Comparison of ENCODE assay signal across 20 mouse cellular contexts in genomic region chr13:102578811-102579210, GRCm38 (mm10).
A peak's percentile ranks its signal among the peaks of the same experiment; 100 is the strongest.
DNase-seq lines count a peak whose midpoint lies in the region; ATAC-seq and TF ChIP-seq lines count a peak whose summit lies in the region.
"Had no signal": no experiment of that assay in that cellular context is flagged by ENCODE, and none has a peak within 500 bp of the region (broad histone marks: within the 10 kb centered on the region; RNA-seq: fewer than 3 reads in every experiment).

No protein-coding gene starts in this region.

- H3K4me3 ChIP-seq in lung, embryonic 16.5 days (ENCODE audit: low read length): no peak overlapping the region
- no peak overlapping the region for H3K4me3 ChIP-seq in midbrain, postnatal 0 days (ENCODE audit: low read depth, low read length)
- H3K4me3 ChIP-seq in hindbrain, embryonic 14.5 days (replicated peaks; ENCODE audit: low read length): no peak overlapping the region
- H3K4me3 ChIP-seq: embryonic facial prominence, embryonic 13.5 days; forebrain, embryonic 10.5 days; heart, embryonic 12.5 days; layer of hippocampus, adult 2 months; midbrain, embryonic 15.5 days had no signal

- H3K4me1 ChIP-seq in lung, embryonic 16.5 days (replicated peaks; ENCODE audit: control insufficient read depth, insufficient read depth, low read length): peaks cover 2% of the 10 kb centered on the region
- H3K4me1 ChIP-seq in midbrain, postnatal 0 days (ENCODE audit: insufficient read depth, low read length): no peaks in the 10 kb centered on the region
- H3K4me1 ChIP-seq in hindbrain, embryonic 14.5 days (replicated peaks; ENCODE audit: control insufficient read depth, insufficient read depth, low read length): no peaks in the 10 kb centered on the region
- H3K4me1 ChIP-seq: heart, embryonic 12.5 days; midbrain, embryonic 15.5 days had no signal

- no peak for DNase-seq in frontal cortex, postnatal 14 days (ENCODE audit: low spot score in 2 of 2)
- DNase-seq in lung, postnatal 36 days: no peak
- peak; percentile 20 to 52 for DNase-seq in adrenal gland, postnatal 36 days
- DNase-seq in large intestine, adult 2 months (ENCODE audit: low read depth, low spot score): peak; percentile 45
- DNase-seq in midbrain, postnatal 0 days (ENCODE audit: low spot score): no peak
- DNase-seq in hindbrain, embryonic 14.5 days (ENCODE audit: low spot score): no peak
- DNase-seq: B cell, adult 2 months; cerebellum, adult 8-10 months; gastrocnemius, postnatal 10 days; heart, postnatal 36 days; lung, embryonic 14.5 days; retina, postnatal 1 day had no signal

- no peak overlapping the region for H3K27ac ChIP-seq in lung, embryonic 16.5 days (ENCODE audit: low read length)
- no peak overlapping the region for H3K27ac ChIP-seq in midbrain, postnatal 0 days (ENCODE audit: low read depth, low read length)
- H3K27ac ChIP-seq in hindbrain, embryonic 14.5 days: no peak overlapping the region
- H3K27ac ChIP-seq: embryonic facial prominence, embryonic 13.5 days; forebrain, embryonic 10.5 days; layer of hippocampus, adult 2 months; midbrain, embryonic 15.5 days had no signal

- H3K4me2 ChIP-seq in lung, embryonic 16.5 days (ENCODE audit: low read depth, low read length): no peak overlapping the region
- no peak overlapping the region for H3K4me2 ChIP-seq in midbrain, postnatal 0 days (ENCODE audit: low read depth, low read length, poor library complexity, severe bottlenecking)
- H3K4me2 ChIP-seq in hindbrain, embryonic 14.5 days (replicated peaks): no peak overlapping the region
- H3K4me2 ChIP-seq: embryonic facial prominence, embryonic 13.5 days; heart, embryonic 12.5 days; liver, embryonic 11.5 days; lung, embryonic 14.5 days; midbrain, embryonic 15.5 days had no signal

- H3K9me3 ChIP-seq in lung, embryonic 16.5 days (ENCODE audit: control insufficient read depth, low read length): no peaks in the 10 kb centered on the region
- H3K9me3 ChIP-seq in midbrain, postnatal 0 days (ENCODE audit: low read length): no peaks in the 10 kb centered on the region
- H3K9me3 ChIP-seq in hindbrain, embryonic 14.5 days (ENCODE audit: control insufficient read depth, low read length): no peaks in the 10 kb centered on the region
- H3K9me3 ChIP-seq: embryonic facial prominence, embryonic 13.5 days; forebrain, embryonic 10.5 days; heart, embryonic 12.5 days; midbrain, embryonic 15.5 days had no signal

- 55% methylated on average over 2 of the region's 2 CpGs for WGBS in lung, embryonic 16.5 days
- WGBS in large intestine, adult 2 months: 20% methylated on average over 2 of the region's 2 CpGs
- 73% methylated on average over 2 of the region's 2 CpGs for WGBS in midbrain, postnatal 0 days
- 91% methylated on average over 2 of the region's 2 CpGs for WGBS in hindbrain, embryonic 14.5 days

- H3K36me3 ChIP-seq in lung, embryonic 16.5 days (ENCODE audit: control insufficient read depth, insufficient read depth, low read length): no peaks in the 10 kb centered on the region
- H3K36me3 ChIP-seq in midbrain, postnatal 0 days (ENCODE audit: insufficient read depth, low read length): no peaks in the 10 kb centered on the region
- H3K36me3 ChIP-seq in hindbrain, embryonic 14.5 days (replicated peaks; ENCODE audit: control insufficient read depth, insufficient read depth): no peaks in the 10 kb centered on the region
- H3K36me3 ChIP-seq: embryonic facial prominence, embryonic 13.5 days; forebrain, embryonic 10.5 days; heart, embryonic 12.5 days; midbrain, embryonic 15.5 days had no signal

- peak; percentile 64; the same call in 1 of the 2 replicates for ATAC-seq in frontal cortex, adult (ENCODE audit: low TSS enrichment)
- peak; percentile 60 for ATAC-seq in lung, embryonic 16.5 days (ENCODE audit: low read depth)
- no peak for ATAC-seq in midbrain, postnatal 0 days (ENCODE audit: low FRiP score)
- no peak for ATAC-seq in hindbrain, embryonic 14.5 days (ENCODE audit: low FRiP score)
- ATAC-seq: midbrain, embryonic 15.5 days had no signal

- TF ChIP-seq CTCF in midbrain, postnatal 0 days (IDR thresholded peaks at IDR 0.05): no peak

- H3K27me3 ChIP-seq in lung, embryonic 16.5 days (ENCODE audit: control insufficient read depth, insufficient read depth, low read depth, low read length): no peaks in the 10 kb centered on the region
- H3K27me3 ChIP-seq in midbrain, postnatal 0 days (ENCODE audit: insufficient read depth, low read length): no peaks in the 10 kb centered on the region
- no peaks in the 10 kb centered on the region for H3K27me3 ChIP-seq in hindbrain, embryonic 14.5 days (ENCODE audit: control insufficient read depth, insufficient read depth, low read length)
- H3K27me3 ChIP-seq: embryonic facial prominence, embryonic 13.5 days; heart, embryonic 12.5 days; midbrain, embryonic 15.5 days had no signal

- H3K9ac ChIP-seq in lung, embryonic 16.5 days (ENCODE audit: low read length): no peak overlapping the region
- H3K9ac ChIP-seq in midbrain, postnatal 0 days (replicated peaks; ENCODE audit: low read length, poor library complexity, severe bottlenecking): no peak overlapping the region
- H3K9ac ChIP-seq in hindbrain, embryonic 14.5 days: no peak overlapping the region
- H3K9ac ChIP-seq: embryonic facial prominence, embryonic 13.5 days; heart, embryonic 12.5 days; lung, embryonic 14.5 days; midbrain, embryonic 15.5 days had no signal

Comparison
In these comparisons a context has a peak if more than half of its experiments do, and no peak if none do; other contexts are left out.
1. ATAC-seq: peak in frontal cortex, adult (single experiment) and lung, embryonic 16.5 days (single experiment); none in midbrain, postnatal 0 days (single experiment) and hindbrain, embryonic 14.5 days (single experiment).
2. DNase-seq: peak in adrenal gland, postnatal 36 days (2 of 2) and large intestine, adult 2 months (single experiment); none in frontal cortex, postnatal 14 days (0 of 2), lung, postnatal 36 days (single experiment), midbrain, postnatal 0 days (single experiment) and hindbrain, embryonic 14.5 days (single experiment).